Mouse (Mus musculus): ENCODE data around the gene Zbtb42. TPM values are rescaled to one million over a fixed set of nuclear protein-coding genes. Genes with fewer than 3 reads are reported as not detected.

Gene Zbtb42
- polyA plus RNA-seq, 1 experiment from 2014 or later = 0.98 TPM

DNA sequence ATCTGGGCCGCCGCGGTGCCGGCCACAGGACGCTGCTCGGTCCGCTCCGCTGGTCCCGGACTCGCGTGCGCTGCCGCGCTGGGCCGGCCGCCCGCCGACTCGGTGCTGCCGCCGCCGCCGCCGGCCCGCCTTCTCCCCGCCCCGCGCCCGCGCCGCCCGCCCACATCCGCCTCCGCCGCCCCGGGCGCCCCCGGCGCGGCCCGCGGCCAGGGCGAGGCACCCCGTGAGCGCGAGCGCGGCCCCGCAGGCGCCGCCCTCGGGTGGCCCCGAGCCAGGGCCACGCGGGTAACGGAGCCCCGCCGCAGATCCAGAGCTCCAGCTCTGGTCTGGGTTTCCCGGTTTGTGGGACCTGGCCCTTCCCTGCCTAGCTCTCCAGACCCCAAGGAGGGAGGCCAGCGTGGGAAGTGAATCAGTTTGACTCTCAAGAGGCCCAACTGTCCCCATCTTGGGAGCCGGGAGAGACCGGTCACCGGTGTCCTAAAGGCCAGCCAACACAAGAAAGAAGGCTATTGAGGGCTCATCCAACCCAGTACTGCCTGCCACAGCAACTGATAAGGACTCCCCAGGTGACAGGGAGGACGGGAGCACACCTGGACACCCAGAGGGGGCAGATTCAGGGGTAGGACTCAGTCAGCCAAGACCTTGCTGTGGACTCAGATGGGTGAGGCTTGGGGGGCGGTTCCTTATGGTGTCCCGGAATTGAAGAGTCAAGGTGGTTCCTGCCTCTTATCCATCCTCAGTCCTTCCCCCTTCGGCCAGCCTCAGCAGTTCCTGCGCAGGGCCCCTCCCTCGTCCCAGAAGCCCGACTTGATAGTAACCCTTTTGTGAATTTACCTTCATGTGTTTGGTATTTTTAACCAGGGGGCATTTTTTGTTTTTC lies 4.3 kb upstream of the Zbtb42 start, which contains the start of gene Akt1:
TSS of gene Akt1 (minus strand) at position 753 of the 880 bp plus-strand sequence.
- H3K4me3 ChIP-seq = peak within 1 kb of the TSS; percentile 94
- peaks cover 12% of the 10 kb centered on the region for H3K27me3 ChIP-seq
- H3K4me2 ChIP-seq (replicated peaks) = peak within 1 kb of the TSS; percentile 87
- WGBS = under 1% methylated on average over 34 of the region's 70 CpGs
- H3K36me3 ChIP-seq = peaks cover 12% of the 10 kb centered on the region; the same call in 1 of the 2 replicates
- peaks cover 53% of the 10 kb centered on the region for H3K4me1 ChIP-seq
- H3K9me3 ChIP-seq = no peaks in the 10 kb centered on the region
- peak within 1 kb of the TSS; percentile 98 for H3K9ac ChIP-seq (replicated peaks)
- peak; percentile 9; the same call in 1 of the 2 replicates for ATAC-seq (replicated peaks)
- H3K27ac ChIP-seq (replicated peaks) = peak within 1 kb of the TSS; percentile 91

DNA sequence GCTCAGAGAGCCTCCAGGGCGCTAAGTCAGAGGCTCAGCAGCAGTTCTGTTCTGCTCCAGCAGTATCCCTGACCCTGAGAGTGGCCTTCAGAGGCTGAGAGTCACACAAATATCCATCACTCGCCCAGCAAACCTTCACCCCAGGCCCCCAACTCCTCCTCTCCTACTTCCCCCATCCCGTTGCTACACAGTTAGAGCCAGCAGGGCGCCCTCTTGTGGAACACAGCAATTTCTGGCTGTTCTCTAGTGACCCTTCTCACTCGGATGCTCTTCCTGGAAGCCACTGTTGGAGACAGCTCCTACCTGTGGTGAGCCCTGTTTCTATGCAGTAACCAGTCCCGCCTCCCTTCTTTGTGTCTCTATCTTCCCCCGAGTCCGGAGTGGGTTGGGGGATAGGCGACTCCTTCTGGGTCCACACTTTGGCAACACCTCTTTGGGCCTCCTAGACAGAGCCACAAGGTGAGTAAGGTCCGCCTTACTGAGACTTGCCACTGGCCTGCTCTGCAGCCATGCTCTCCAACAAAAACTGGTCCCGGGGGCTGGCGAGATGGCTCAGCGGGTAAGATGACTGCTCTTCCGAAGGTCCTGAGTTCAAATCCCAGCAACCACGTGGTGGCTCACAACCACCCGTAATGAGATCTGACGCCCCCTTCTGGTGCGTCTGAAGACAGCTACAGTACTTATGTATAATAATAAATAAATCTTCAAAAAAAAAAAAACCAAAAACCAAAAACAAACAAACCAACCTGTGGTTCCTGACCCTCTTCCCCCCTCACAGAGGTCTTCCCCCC lies 3.2 kb upstream of the Zbtb42 start:
- 0 out of 2 replicates have a peak overlapping the region, but pooled peaks have one; percentile 14 for H3K9ac ChIP-seq (replicated peaks)
- peaks cover 7% of the 10 kb centered on the region; the same call in 1 of the 2 replicates for H3K36me3 ChIP-seq
- WGBS = 18% methylated on average over 18 of the region's 18 CpGs
- peaks cover 59% of the 10 kb centered on the region for H3K4me1 ChIP-seq
- H3K27ac ChIP-seq (replicated peaks) = peak overlapping the region; percentile 91
- H3K9me3 ChIP-seq = no peaks in the 10 kb centered on the region
- H3K4me3 ChIP-seq = peak overlapping the region; percentile 94
- peak overlapping the region; percentile 87 for H3K4me2 ChIP-seq (replicated peaks)
- H3K27me3 ChIP-seq = peaks cover 23% of the 10 kb centered on the region
- peak; percentile 36 for ATAC-seq (replicated peaks)

DNA sequence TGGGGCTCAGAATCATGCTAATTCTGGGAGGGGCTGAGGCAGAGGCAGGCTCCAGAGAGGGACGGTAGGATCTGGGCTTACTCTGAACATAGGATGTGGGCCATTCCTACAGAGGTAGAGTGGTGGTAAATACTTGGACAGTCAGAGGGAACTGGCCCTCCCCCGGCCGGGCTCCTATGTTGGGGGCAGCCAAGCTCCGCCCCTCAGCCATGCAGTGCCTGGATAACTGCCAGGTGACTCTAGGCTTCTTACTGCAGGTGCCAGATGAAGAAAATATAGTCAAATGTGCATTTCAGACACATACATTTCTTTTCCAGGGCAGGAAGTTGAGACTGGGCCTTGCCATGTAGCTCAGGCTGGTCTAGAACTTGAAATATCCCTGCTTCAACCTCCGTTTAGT lies 1.6 kb upstream of the Zbtb42 start:
- WGBS = 50% methylated on average over 5 of the region's 5 CpGs
- Histone ChIP-seq H3K4me1 (peaks cover 43% of the 10 kb centered on the region), H3K36me3 (no peaks in the 10 kb centered on the region), H3K27me3 (peaks cover 32% of the 10 kb centered on the region), H3K9me3 (no peaks in the 10 kb centered on the region), H3K4me3 (no peak overlapping the region), H3K27ac (replicated peaks) (no peak overlapping the region), H3K9ac (replicated peaks) (no peak overlapping the region), H3K4me2 (replicated peaks) (no peak overlapping the region)
- ATAC-seq (replicated peaks) = no peak

DNA sequence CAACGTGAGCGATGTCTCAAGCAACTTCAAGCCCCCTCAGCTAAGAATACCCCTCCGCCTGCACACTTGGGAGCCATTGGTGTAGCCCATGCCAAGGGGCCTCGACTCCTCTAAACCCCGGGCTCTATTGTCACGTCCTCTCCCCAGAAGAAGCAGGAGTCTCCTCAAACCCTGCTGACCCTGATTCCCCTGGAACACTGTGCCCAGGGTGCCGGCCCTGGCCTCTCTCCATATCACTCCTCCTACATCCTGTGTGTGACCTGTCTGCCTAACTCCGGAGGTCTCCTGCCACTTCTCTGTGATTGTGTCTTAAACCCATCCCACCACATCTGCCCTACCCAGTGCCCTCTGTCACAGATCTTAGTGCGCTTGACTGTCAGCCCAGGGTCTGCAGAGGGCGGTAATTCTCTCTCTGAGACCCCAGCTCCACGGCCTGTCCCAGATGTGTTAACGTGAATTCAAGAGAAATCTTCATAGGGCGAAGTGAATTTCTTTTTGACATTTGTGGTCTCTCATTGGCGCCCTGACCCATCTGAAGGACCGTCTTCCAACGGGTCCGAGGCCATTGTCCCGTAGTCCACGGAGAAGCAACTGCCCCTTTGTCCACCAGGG lies 579 bp upstream of the Zbtb42 start:
- no peaks in the 10 kb centered on the region for H3K36me3 ChIP-seq
- no peak overlapping the region for H3K27ac ChIP-seq (replicated peaks)
- H3K4me2 ChIP-seq (replicated peaks) = peak overlapping the region; percentile 83
- peaks cover 33% of the 10 kb centered on the region for H3K4me1 ChIP-seq
- peak overlapping the region; percentile 44 for H3K9ac ChIP-seq (replicated peaks)
- H3K27me3 ChIP-seq = peaks cover 32% of the 10 kb centered on the region
- 17% methylated on average over 19 of the region's 19 CpGs for WGBS
- ATAC-seq (replicated peaks) = no peak
- no peaks in the 10 kb centered on the region for H3K9me3 ChIP-seq
- peak overlapping the region; percentile 47 for H3K4me3 ChIP-seq

DNA sequence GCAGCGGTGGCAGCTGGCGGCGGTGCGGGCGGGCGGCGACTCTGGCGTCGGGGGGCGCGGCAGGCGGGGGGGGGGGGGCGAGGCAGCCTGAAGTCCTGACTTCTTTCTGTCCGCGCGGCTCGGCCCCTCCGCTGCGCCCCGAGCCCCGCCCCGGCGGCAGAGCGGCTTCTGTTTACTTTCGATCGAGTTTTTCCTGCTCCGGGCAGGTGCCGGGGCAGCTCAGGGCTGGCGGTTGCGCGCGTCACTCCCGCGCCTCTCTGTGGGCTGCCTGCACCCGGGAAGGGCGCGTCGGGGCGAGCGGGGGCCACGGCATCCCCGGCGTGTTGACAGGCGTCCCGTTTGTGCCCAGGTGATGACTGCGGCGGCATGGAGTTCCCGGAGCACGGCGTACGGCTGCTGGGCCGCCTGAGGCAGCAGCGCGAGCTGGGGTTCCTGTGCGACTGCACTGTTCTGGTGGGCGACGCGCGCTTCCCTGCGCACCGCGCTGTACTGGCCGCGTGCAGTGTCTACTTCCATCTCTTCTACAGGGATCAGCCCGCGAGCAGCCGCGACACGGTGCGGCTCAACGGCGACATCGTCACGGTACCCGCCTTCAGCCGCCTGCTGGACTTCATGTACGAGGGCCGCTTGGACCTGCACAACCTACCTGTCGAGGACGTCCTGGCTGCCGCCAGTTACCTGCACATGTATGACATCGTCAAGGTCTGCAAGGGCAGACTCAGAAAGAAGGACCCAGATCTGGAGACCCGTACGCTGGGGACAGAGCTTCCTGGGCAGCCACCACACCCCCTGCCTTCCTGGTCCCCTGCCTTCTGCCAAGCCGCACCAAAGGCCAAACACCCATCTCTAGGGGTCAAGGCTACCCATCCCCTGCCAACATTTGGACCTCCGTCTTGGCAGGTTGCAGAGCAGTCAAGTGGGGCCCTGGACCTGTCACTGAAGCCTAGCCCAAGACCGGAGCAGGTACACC lies 684 bp downstream of the Zbtb42 start:
- 3% methylated on average over 80 of the region's 87 CpGs for WGBS
- H3K9ac ChIP-seq (replicated peaks) = peak overlapping the region; percentile 44
- H3K9me3 ChIP-seq = no peaks in the 10 kb centered on the region
- H3K4me2 ChIP-seq (replicated peaks) = peak overlapping the region; percentile 83
- no peaks in the 10 kb centered on the region for H3K36me3 ChIP-seq
- peaks cover 29% of the 10 kb centered on the region for H3K4me1 ChIP-seq
- H3K27ac ChIP-seq (replicated peaks) = no peak overlapping the region
- peaks cover 32% of the 10 kb centered on the region for H3K27me3 ChIP-seq
- ATAC-seq (replicated peaks) = peak; percentile 49; the same call in 1 of the 2 replicates
- H3K4me3 ChIP-seq = peak overlapping the region; percentile 47

DNA sequence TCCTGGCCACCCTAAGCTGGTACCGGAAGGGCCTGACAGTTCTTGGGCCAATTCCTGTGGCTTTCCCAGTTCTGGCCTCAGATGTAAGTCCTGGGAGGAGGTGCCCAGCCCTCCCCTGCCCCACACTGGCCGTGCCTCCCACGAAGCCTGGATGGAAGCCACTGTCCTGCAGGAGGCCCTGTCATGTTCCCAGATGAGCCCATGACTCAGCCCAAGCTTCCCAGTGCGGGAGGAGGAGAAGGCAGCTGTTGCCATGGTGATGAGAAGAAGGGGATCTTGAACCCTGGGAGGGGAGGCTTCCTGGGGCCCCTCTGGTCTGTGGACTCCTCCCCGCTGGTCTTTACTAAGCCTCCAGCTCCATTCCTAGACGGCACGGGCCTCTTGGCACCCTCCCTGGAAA lies 4.7 kb downstream of the Zbtb42 start:
- H3K4me1 ChIP-seq = peaks cover 16% of the 10 kb centered on the region
- H3K9me3 ChIP-seq = no peaks in the 10 kb centered on the region
- H3K27me3 ChIP-seq = peaks cover 25% of the 10 kb centered on the region
- H3K4me2 ChIP-seq (replicated peaks) = no peak overlapping the region
- no peaks in the 10 kb centered on the region for H3K36me3 ChIP-seq
- H3K4me3 ChIP-seq = no peak overlapping the region
- H3K27ac ChIP-seq (replicated peaks) = no peak overlapping the region
- WGBS = 47% methylated on average over 7 of the region's 7 CpGs
- ATAC-seq (replicated peaks) = no peak
- no peak overlapping the region for H3K9ac ChIP-seq (replicated peaks)

DNA sequence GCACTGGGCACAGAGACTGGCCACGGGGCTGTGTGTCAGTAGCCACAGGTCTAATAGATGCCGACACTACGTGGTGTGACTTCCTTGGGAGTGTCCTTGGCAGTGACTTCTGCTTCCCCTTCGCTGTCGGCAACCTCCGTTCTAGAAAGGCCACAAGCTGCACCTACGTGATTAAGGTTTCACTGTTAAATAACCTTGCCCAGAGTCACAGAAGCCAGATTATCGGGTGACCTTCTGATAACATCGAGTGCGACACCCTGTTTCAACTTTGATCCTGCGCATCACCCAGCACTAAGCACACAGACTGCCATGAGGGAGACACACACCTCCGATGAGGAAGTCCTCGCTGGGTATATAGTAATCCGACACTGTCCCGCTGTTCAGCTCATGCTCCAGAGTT lies 9.8 kb downstream of the Zbtb42 start:
- Histone ChIP-seq H3K36me3 (no peaks in the 10 kb centered on the region), H3K27me3 (no peaks in the 10 kb centered on the region), H3K4me1 (peaks cover 10% of the 10 kb centered on the region), H3K9me3 (no peaks in the 10 kb centered on the region), H3K4me2 (replicated peaks) (no peak overlapping the region), H3K9ac (replicated peaks) (no peak overlapping the region), H3K27ac (replicated peaks) (no peak overlapping the region), H3K4me3 (no peak overlapping the region)
- WGBS = 83% methylated on average over 15 of the region's 15 CpGs
- no peak for ATAC-seq (replicated peaks)

DNA sequence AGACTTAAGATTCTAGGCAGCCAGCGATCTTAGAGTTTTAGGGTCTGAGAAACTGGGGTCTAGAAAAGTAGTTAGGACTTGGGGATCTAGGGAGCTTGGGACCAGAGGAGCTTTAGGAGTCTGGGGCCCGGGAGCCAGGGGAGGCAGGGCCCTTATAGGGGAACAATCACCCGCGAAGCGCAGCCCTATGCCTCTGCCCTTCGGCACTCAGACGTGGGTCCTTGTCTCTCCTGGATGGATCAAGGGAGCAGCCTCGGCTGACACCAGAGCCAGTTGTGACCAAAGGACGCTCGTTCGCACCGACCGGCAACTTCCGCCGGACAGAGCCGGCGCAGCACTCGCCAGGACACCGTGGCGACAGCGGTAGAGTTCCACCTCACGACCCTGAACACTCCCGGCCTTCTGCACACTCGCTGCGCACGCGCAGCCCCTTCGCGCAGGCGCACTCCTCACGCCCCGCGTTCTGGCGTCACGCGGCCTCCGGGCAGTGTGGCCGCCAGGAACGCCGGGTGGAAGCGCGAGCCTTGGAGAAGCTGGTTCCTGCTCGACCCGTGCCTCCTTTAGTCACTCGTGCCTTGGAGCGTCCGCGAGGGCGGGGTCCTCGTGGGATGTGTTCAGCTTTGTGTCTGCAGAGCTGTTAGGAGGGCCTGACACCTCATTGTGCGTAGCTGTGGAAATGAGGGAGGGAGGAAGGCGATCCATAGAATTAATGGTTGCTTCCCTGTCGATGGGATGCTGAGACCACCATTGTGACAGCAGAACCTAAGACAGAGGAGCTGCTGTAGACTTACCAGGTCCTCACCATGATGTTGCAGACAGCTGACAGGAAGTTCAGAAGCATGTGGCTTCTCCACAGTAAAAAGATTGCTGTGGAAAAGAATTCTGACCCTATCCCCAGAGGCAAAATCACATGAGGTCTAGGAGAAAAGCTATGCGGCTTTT lies 14.8 kb downstream of the Zbtb42 start:
- 3% methylated on average over 54 of the region's 54 CpGs for WGBS
- Histone ChIP-seq H3K36me3 (no peaks in the 10 kb centered on the region), H3K4me2 (replicated peaks) (peak overlapping the region; percentile 80), H3K9ac (replicated peaks) (peak overlapping the region; percentile 92), H3K9me3 (no peaks in the 10 kb centered on the region), H3K27ac (replicated peaks) (peak overlapping the region; percentile 93), H3K4me1 (peaks cover 17% of the 10 kb centered on the region), H3K4me3 (peak overlapping the region; percentile 73), H3K27me3 (0 out of 2 replicates have a peak, but pooled peaks cover 3% of the 10 kb centered on the region)
- ATAC-seq (replicated peaks) = peak; percentile 96

DNA sequence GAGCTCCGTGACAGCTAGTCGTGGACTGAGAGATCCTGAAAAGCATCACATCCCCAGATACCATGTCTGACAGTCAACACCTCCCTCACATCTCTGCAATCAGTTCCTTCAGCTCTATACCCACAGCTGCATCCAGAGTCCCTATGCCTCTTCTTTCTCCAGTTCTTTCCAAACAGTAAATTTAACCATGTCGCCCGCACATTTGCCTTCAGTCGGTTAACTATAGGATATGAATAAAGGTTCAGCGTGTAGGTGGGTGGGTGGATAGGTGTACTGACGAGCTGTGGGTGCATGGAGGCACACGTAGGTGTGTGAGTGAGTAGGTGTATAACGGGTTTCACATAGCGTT lies 15.5 kb downstream of the Zbtb42 start:
- ATAC-seq (replicated peaks) = no peak; the same call in 1 of the 2 replicates
- H3K4me2 ChIP-seq (replicated peaks) = peak overlapping the region; percentile 80
- H3K9me3 ChIP-seq = no peaks in the 10 kb centered on the region
- H3K27ac ChIP-seq (replicated peaks) = peak overlapping the region; percentile 93
- H3K9ac ChIP-seq (replicated peaks) = peak overlapping the region; percentile 92
- 79% methylated on average over 10 of the region's 10 CpGs for WGBS
- H3K27me3 ChIP-seq = 0 out of 2 replicates have a peak, but pooled peaks cover 3% of the 10 kb centered on the region
- H3K4me1 ChIP-seq = peaks cover 17% of the 10 kb centered on the region
- H3K4me3 ChIP-seq = peak overlapping the region; percentile 73
- no peaks in the 10 kb centered on the region for H3K36me3 ChIP-seq

DNA sequence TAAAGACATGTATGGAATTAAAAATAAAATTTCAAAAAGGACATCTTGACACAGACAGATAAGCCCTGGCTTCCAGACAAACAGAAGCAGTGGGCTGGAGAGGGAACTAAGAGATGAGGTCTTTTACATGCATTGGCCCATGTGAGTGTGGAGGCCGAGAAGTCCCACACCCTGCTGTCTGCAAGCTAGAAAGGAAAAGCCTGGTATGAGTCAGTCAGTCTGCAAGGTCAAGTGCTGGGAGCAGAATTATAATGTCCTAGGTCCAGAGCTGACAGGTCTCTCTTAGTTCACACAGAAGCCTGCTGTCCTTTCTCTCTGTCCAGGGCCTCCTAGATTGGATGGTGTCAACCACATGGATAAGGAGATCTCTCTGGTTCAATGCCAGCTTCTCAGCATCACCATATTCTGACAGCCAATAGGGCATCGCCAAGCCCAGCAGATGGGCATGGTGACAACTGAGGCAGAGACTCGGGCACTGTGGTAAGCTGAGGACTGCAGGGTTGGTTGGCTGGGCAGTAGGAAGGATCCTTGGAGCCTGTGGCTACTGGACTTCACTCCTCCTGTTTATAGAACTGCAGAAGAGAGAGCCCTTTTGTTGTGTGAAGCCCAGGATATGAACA lies 18.3 kb downstream of the Zbtb42 start:
- Histone ChIP-seq H3K4me2 (replicated peaks) (no peak overlapping the region), H3K4me1 (peaks cover 24% of the 10 kb centered on the region), H3K36me3 (no peaks in the 10 kb centered on the region), H3K27me3 (peaks cover 7% of the 10 kb centered on the region), H3K27ac (replicated peaks) (no peak overlapping the region), H3K9me3 (no peaks in the 10 kb centered on the region), H3K9ac (replicated peaks) (no peak overlapping the region), H3K4me3 (no peak overlapping the region)
- WGBS = 79% methylated on average over 3 of the region's 3 CpGs
- no peak for ATAC-seq (replicated peaks)

All from forebrain, embryonic 15.5 days (tissue).